Mouse (Mus musculus): ENCODE results near the gene Elmo1.

The Elmo1 gene

DNA sequence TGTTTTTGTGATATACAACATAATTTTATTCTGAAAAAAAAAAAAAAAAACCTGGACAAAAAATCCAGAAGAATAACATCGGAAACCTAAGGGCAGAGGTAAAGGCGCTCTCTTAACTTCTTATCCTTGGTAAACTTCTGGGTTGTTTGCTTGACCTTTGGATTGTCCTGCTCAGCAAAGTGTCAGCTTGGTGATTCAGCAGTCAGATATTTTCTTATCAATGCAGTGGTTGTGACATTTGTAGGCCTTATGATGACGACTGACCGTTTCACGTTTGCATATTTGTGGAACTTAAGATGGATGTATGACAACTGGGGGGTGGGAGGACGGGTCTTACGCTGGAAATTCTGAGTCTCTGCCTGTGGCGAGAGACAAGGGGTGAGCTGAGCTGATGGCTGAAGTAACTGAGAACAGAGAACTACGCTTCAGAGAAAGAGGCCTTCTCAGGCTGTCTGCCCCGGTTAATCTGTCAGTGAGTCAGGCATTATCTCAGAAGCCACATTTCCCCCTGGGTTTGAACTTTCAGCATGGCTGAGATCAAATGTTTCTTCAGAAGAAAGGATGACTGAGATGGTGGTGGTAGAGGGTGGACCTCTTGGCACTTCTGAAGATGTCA, 73.1 kb downstream of the Elmo1 start:
- DNase-seq = no peak

- DNase-seq = no peak
Measured at GRCm38 (mm10) chr13:20164837-20165236, 74.4 kb downstream of the Elmo1 start.

DNA sequence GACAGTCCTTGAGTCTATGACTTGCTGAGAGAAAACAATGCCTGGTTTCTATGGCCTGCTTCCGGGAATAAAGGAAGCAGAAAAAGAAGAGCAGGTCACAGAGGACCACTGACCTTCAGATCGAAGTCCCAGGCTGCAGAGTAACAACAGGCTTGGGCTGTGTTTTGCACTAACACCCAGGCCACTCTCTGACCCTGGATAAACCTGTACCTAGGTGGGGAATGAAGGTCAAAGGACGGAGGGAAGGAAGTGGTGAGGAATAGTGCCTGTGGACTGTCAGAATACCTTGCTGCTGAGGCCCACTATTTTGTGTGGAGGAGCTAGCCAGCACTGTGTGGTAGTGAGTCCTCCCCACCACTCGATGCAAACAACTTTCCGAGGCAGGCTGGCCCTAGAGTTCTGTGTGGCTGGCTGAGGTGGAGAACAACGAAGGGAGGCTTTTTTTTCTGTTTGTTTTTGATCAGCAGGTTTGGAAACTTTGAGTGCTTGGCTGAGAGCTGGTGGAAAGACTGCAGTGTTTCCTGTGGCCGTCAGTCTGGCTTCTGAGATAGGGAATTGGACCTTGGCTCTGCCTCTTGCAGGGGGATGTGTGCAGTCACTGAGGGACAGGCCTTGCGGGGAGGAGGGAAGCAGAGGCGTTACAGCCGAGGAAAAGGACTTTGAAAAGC, 83.7 kb downstream of the Elmo1 start:
- peak; percentile 28 for DNase-seq

DNA sequence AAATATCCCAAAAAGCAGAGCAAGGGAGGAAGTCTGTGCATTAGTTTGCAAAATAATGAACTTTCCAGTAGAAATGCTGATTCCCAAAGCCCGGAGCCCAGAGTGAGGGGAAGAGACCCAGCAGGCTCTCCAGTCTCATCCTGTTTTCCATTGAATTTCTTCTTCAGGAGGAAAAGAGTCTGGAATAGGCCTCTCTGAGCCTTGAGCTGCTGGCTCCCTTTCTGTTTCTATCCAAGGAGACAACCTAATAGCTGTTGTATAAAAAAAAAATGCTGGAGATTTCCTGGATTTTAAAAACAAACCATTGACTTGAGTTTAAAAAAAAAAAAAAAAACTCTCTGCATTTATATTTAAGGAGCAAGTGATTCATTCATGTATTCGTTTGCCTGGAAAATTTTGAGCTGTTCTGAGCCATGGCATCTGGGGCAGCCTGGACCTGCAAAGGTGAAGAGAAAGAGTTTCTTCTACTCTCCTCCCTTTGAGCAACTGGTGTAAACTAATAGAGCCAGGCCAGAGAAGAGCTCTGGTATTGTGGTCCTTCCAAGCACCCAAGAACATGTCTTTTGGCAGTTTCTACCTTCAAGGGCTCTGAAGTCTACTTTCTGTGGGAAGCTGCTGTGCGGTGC, 84.4 kb downstream of the Elmo1 start:
- DNase-seq = no peak

DNA sequence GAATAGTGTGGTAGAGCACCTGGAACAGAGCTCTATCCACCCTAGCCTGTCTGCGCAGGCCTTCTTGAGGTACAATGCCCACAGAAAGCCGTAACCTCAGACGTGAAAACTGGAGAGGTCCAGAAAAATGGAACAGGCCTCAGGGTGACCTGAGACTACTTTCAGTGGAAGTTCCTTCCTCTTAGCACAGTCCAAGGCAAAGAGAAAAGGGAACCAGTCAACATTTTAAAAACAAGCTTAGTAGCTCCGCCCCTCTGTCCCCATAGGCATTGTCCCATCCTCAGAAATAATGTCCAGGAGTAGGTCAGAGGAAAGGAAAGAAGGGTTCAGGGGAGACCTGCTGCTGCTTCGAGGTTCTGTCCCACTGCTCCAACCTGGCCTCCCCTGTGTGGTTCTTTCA, 90.3 kb downstream of the Elmo1 start:
- DNase-seq = no peak

- DNase-seq = peak; percentile 57
Measured at GRCm38 (mm10) chr13:20181321-20181720, 90.9 kb downstream of the Elmo1 start.

- peak; percentile 35 for DNase-seq
Measured at GRCm38 (mm10) chr13:20182239-20182825, 91.9 kb downstream of the Elmo1 start.

GRCm38 (mm10) chr13:20183512-20184238, 93.3 kb downstream of the Elmo1 start:
- DNase-seq = peak; percentile 23

DNA sequence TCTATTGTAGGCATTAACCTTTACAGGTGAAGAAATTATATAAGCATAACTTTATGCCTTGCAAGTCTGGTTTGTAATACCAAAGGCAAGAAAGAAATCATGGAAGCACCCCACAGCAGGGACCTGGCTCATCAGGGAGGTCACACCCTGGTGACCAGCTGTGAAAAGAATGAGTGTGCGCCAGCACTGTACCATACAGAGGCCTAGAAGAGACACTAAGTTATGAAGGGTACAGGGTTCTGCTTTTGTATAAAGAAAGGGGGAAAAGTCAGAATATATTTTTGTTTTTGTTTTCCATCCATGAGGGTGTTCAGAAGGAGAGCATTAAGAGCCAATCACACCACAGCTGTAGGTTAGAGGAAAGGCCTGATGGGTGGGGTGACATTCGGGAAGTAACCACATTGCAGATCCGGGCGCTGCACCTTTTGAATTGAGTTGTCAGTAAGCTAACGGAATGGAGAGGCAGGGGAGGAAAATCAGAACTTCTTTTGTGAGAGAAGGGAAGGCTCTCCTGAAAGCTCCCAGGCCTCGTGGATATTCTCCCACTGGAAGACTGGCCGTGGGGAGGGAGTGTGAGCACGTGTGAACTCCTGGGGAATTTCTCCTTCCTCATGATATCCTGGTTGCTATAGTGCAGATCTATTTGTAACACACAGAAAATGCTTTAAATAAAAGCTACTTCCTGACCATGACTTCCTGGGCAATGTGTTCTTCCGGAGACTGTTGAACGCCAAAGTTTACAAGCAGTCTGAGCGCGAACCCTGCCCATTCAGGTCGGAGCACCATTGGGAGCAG, 94.0 kb downstream of the Elmo1 start:
- DNase-seq = peak; percentile 49

DNA sequence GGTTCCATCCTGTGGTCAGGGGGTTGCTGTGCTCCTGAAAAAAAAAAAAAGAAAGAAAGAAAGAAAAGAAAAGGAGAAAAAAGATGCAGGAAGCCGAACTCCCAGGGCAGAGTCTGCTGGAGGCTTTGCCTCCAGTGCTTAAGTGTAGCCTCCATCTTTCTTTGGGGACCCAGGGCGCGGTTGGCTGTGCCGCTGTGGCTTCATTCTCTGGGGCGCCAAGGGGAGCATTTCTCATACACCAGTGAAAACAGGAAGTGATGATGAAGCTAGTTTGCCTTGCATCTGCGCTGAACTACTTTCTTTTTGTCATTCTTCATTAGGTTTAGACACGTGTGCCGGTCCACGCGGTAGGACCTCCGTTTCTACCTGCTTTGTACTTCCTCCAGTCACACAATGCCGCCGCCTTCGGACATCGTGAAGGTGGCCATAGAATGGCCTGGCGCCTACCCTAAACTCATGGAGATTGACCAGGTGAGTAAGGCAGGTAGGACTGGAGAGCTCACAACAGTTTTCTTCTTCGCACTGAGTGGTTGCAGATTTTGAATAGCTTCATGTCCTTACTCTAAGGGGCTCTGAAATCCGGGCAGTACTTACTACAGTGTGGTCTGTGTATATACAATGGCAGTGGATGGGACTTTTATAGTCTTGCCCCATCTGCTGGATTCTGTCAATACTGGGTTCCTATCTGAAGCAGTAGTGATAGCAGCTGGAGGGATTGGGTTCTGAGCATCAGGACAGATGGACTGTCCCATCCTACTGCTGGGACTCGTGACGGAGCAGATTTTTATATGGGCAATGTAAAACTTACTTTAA, 94.8 kb downstream of the Elmo1 start:
- DNase-seq = peak; percentile 14

DNA sequence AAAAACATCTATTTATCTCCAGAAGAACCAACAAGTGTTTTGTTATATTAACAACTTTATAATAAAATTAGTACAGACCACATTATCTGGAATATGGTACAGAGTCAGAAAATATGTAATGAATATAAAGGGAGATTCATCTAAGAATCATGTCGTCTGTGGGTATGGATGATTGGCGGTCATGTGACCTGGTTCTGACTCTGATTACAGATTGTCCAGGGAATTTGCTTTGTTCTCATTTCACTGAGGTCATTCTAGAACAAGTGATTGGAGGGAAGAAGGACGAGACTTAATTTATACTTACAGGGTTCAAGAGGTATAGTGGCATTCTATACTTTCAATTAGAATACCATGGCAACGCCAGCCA, 95.4 kb downstream of the Elmo1 start:
- DNase-seq = no peak

- peak; percentile 38 for DNase-seq
Measured at GRCm38 (mm10) chr13:20187647-20188046, 97.3 kb downstream of the Elmo1 start.

- no peak for DNase-seq
Measured at GRCm38 (mm10) chr13:20192009-20192584, 101.7 kb downstream of the Elmo1 start.

- no peak for DNase-seq
Measured at GRCm38 (mm10) chr13:20200582-20200981, 110.2 kb downstream of the Elmo1 start.

DNA sequence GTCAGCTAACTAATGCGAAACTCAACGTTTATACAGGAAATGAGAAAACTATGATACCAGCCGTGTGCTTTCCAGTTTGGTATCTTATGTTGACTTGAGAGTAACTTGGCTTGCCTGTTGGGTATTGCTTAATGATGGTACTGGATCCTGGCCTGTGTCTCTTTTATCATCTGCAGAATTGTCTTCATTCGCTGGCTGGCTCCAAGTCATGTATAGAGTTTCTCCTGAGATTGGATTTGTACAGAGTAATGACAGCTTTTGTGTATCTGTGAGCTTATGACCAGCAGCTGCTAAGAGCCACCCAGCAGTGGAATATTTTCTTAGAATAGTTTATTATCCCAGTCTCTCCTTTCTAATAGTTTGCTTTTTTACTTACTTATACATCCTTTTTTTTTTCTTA, 112.2 kb downstream of the Elmo1 start:
- DNase-seq = no peak

DNA sequence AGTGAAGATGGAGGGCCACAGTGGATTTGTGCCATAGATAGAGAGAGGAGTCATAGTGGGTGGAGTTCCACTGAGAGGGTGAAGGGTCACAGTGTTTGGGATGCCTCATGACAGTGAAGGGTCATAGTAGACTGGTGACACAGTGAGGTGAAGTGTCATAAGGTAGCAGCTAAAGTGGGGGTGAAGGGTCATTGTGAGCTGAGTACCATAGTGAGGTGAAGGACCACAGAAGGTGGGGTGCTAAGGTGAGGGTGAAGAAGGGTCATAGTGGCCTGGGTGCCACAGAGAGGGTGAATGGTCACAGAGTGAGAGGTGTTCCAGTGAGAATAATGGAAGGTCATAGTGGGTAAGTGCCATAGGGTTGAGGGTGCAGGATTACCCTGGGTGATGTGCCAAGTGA, 113.8 kb downstream of the Elmo1 start:
- DNase-seq = no peak

- DNase-seq = no peak
Measured at GRCm38 (mm10) chr13:20205007-20205745, 114.8 kb downstream of the Elmo1 start.

- no peak for DNase-seq
Measured at GRCm38 (mm10) chr13:20205746-20206145, 115.3 kb downstream of the Elmo1 start.

DNA sequence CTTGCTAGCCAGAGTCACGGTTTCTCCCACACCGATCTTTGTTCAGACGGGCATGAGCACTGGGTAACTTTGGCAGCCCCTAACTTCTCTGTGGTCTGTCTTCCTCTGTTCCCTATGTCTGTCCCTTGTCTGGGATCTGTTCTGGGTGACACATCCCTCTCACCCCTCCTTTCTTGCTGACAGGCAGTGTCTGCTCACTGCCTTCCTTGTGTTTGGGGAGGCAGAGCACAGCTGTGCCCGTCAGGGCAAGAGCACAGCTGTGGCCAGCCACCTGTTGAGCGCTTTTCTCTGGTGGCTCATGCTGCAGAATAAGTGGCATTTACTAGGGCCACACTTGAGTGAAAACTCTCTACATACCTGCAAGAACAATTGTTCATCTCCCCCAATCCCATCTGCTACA, 116.7 kb downstream of the Elmo1 start:
- DNase-seq = no peak

DNA sequence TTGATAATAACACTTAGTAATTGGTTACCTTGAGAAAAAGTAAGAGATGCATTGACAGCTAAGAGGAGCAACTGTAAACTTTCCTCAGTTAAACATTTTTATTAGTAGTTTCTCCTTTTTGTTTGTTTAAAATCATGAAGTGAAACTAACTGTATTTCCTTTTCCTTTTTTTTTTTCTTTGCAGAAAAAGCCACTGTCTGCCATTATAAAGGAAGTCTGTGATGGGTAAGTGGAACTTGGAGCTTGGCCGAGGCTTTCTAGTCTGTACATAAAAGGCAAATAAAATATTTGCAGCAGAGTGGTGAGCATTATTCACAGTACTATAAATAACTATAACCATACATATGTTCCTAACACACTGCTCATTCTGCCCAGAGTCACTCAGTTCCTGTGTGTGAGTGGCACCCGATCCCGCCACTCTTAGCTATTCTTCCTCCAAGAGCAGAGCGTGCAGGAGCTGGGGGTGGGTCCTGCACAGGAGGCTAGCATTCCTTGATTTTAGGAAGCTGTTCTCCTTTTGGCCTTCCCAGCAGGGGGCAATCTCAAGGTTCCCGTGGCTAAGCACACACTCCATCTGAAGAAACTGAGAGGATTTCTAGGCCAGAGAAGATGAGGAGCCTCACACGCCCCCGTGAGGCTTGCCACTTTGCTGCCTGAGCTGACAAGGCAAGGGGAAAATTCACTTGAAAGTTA, 117.7 kb downstream of the Elmo1 start:
- peak; percentile 27 for DNase-seq

Data from kidney, postnatal 14 days (tissue).